Mouse (Mus musculus) cerebellum, postnatal 10 days (tissue): ENCODE results near the gene Ttf2.

Source experiments
- DNase-seq, 2 experiments: peaks; one replicate each; pipeline ENCODE4 v3.0.0; 2021; ENCODE audit warnings: mixed read lengths in 2 of 2

Gene Ttf2

GRCm38 (mm10) chr3:100973906-100974305, 4.4 kb upstream of the Ttf2 start:
- DNase-seq, result peak; percentile 50 to 77

GRCm38 (mm10) chr3:100963849-100964542, 5.5 kb downstream of the Ttf2 start:
- DNase-seq, result peak; percentile 74 to 81

DNA sequence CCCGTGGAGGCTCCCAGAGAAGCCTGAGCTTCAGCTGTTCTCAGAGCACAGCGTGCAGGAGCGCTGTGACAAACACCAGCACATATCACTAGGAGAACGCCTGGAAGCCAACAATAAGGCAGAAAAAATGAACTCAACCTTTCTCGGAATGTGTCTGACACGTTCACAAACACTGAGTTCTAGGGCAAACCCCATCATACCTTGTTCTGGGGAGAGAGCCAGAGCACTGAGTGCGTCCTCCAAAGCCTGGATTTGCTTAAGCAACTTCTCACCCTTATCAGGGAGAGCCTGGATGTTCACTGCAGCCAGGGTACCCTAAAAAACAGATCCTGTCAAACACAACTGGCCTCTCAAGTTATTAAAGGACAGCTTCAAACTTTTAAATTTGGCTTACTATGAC, 8.0 kb downstream of the Ttf2 start:
- DNase-seq, result no peak

GRCm38 (mm10) chr3:100961007-100961406, 8.5 kb downstream of the Ttf2 start:
- no peak for DNase-seq

DNA sequence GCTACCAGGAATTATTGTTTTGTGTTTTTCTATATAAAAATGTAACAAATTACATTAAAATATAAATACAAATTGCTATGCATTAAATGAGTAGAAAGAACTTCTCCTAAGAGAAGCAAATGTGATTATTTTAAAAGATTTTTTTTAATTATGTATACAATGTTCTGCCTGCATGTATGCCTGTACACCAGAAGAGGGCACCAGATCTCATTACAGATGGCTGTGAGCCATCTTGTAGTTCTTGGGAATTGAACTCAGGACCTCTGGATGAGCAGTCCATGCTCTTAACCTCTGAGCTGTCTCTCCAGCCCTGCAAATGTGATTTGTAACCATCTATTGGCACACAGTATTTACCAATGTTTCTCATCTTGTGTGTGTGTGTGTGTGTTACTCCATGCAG, 14.8 kb downstream of the Ttf2 start:
- DNase-seq, result no peak

- DNase-seq, result peak; percentile 73
Measured at GRCm38 (mm10) chr3:100951531-100951930, 17.9 kb downstream of the Ttf2 start.

GRCm38 (mm10) chr3:100947286-100947685, 22.2 kb downstream of the Ttf2 start:
- no peak for DNase-seq

DNA sequence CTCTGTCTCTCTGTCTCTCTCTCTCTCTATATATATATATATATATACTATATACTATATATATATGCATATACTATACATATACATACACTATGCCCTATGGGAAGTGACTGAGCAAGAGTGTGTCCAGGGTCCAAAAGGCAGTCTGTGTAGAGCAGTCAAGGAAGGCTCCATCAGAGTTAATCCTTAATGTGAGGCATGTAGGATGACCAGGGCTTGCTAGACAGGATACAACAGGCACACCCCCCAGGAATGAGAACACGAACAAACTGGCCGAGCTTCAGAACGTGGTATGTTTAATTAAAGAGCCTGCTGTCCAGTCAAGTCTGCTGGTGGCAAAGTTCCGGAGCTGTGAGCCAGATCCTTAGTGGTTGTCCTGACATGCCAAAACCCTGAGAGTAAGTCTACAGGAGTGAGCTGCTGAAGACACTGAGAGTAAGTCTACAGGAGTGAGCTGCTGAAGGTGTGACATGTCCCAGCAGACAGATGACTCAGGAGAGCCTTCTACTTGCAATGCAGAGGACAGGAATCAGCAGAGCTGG, 28.9 kb downstream of the Ttf2 start:
- DNase-seq, result peak; percentile 29 to 36

GRCm38 (mm10) chr3:100938211-100938610, 31.3 kb downstream of the Ttf2 start:
- DNase-seq, result peak; percentile 54 to 61

DNA sequence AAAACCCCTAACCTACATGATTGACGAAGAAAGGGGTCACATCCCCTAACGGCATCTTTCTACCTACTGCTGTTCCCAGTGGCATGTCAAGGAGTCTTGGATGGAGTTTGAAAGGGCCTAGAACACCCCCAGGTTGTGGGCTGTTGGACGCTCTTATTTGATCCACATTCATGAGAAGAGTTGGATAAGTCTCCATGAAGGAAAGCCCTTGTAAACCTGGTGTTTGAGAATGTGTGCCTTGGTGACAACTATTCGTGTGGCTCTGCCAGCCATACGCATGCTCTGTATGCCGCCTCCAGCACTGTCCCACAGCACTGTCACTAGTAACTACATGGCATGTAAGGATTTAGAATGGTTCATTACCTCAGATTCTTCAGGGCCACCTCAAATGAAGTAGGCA, 33.3 kb downstream of the Ttf2 start:
- no peak for DNase-seq

GRCm38 (mm10) chr3:100935521-100935920, 33.9 kb downstream of the Ttf2 start:
- no peak for DNase-seq

GRCm38 (mm10) chr3:100932077-100932944, 37.2 kb downstream of the Ttf2 start:
- peak; percentile 43 to 53 for DNase-seq

DNA sequence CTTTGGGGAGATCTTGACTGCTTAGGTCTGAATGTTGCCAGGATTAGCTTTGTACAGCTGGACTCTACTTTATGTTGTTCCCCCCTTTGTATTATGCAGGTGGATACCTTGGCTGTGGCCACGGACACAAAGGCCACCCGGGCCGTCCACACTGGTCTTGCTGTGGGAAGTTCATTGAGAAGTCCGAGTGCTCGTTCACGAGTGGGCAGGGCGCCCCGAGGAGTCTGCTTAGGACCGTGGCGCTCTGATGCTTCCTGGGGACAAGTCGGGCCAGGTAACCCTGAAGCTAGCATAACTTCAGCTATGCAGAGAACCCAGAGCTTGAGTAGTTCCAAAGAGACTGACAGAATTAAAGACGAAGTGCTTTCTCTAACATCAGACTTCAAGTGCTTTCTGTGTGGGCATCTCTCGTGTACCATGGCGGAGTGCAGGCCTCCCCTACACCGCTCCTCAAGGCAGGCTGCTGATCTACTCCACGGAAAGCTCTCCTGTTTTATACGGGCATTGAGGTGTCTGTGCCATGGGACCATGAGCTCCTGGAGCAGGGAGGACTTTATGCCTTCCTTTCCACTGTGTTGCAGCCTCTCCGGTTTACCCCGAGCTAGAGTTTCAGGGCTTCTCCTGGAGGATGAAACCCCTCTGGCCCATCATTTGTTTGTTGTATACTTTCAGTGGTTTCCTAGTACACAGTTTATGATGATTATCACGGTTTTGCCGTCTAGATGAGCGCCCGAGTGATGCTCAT, 38.0 kb downstream of the Ttf2 start:
- DNase-seq, result no peak

GRCm38 (mm10) chr3:100925176-100925575, 44.3 kb downstream of the Ttf2 start:
- no peak for DNase-seq

- peak in 1 of 2 experiments; percentile 27 for DNase-seq
Measured at GRCm38 (mm10) chr3:100924065-100924732, 45.3 kb downstream of the Ttf2 start.

DNA sequence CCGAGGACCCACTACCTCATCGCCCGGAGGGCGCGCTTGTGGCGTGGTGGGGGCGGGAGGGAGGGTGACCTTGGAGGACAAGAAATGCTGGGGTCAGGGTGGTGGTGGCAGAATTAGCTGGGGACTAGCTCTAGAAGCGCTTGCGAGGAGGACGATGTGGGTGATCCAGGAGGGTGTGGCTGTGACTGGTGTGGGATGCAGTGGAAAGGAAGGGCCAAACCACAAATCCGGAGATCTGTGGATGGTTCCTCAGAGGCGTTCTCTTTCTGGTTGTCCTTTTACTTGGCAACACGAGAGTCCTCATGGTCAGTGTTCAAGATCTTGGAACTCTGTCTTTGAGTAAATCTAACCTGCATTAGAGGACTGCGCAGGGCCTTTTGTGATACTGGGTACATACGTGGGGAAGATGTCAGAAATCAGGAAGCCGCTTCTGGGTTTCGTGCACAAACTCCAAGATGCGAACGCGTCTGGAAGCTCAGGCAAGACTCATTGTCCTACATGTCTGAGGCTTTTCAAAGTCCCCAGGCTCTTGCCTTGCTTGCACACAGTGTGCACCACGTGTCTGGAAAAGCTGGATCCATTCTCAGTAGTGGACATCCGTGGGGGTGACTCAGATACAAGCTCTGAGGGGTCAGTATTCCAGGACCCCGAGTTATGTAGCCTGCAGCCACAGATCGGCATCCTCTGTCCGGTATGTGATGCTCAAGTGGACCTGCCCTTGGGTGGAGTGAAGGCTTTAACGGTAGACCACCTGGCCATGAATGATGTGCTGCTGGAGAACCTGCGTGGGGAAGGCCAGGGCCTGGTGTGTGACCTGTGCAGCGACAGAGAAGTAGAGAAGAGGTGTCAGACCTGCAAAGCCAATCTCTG, 46.7 kb downstream of the Ttf2 start:
- peak in 1 of 2 experiments; percentile 34 for DNase-seq

GRCm38 (mm10) chr3:100921825-100922505, 47.5 kb downstream of the Ttf2 start, which contains the start of gene Trim45:
Gene Trim45, plus strand, starts transcription at chr3:100922202.
- peak; percentile 98 to 99 for DNase-seq

DNA sequence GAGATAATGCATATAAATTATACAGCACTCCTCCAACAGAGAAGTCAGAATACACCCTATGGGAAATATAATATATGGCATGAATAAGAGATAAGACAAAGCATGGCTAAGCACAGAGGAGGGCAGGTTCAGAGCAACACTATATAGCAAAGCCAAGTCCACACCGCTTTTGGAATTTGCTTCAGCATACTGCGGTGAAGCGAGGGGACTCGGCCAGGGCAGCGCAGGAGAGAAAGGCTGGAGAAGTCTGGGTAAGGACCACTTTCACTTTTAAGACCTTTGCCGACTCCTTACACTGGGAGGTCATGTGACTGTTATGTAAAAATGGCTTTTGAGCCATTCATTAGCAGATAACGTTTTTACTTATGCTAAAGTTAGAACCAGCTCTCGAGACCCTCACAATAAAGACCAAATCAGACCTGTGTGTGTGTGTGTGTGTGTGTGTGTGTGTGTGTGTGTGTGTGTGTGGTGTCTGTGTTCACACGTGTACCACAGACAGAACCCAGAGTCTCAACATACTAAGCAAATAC, 48.8 kb downstream of the Ttf2 start:
- DNase-seq, result no peak

GRCm38 (mm10) chr3:100916844-100917243, 52.6 kb downstream of the Ttf2 start:
- peak; percentile 40 to 76 for DNase-seq

DNA sequence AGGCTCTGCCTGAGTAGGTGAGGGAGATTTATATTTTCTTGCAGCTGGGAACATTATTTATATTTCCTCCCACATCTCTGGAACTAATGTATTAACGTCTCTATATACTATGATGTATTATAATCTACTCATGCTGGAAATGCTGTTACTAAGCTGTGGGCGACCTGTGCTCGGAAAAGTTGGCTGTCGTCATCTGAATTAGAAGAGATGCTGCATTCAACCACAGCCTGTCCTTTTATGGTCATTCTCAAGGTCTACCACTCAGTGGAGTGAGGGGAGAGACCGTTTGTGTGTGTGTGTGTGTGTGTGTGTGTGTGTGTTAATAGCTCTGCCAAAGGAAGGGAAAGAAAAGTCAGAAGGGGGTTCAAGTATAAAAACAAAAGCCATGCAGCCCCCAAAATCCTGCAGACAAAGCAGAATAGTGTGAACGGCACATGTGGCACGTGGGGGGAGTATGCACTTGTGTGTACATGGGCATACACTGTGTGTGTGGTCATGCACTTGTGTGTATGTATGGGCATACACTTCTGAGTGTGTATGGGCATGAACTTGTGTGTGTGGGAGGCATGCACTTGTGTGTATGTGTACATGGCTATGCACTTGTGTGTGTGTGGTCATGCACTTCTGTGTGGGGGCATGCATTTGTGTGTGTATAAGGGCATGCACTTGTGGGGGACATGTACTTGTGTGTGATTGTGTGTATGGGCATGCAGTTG, 57.8 kb downstream of the Ttf2 start:
- DNase-seq, result no peak
